Mouse (Mus musculus) MEL (cell line): ENCODE data around the gene Ldb1. TPM values are rescaled to one million over a fixed set of nuclear protein-coding genes. Genes with fewer than 3 reads are reported as not detected.

Experiments used
- DNase-seq: peaks from one replicate; pipeline ENCODE4 v3.0.0; 2011; ENCODE audit warnings: low read depth, low spot score
- H3K27ac ChIP-seq: 2 replicates; pipeline ENCODE4 v1.5.1; 2012; ENCODE audit warnings: low read depth, mild to moderate bottlenecking, control low read depth, low read length, moderate library complexity; ENCODE audit not compliant: control insufficient read depth
- H3K27me3 ChIP-seq, 2 experiments: fragments of 150-350 bp in 1 of 2; sonication (generic) in 1 of 2; 2 replicates each; pipeline ENCODE4 v1.6.1; 2012; ENCODE audit warnings: low read length in 2 of 2, mild to moderate bottlenecking in 2 of 2, improper control_type of control experiment in 1 of 2, moderate library complexity in 1 of 2; ENCODE audit not compliant: insufficient read depth in 2 of 2, control insufficient read depth in 1 of 2
- H3K36me3 ChIP-seq, 2 experiments: 2 replicates each; pipeline ENCODE4 v1.6.1; 2012 to 2014; ENCODE audit warnings: low read length in 2 of 2, improper control_type of control experiment in 1 of 2, inconsistent platforms in 1 of 2, mild to moderate bottlenecking in 1 of 2; ENCODE audit not compliant: insufficient read depth in 2 of 2, control insufficient read depth in 1 of 2
- H3K4me1 ChIP-seq, 2 experiments: fragments of 150-350 bp in 1 of 2; sonication (generic) in 1 of 2; 2 replicates each; pipeline ENCODE4 v1.6.1; 2012; ENCODE audit warnings: low read length in 2 of 2, improper control_type of control experiment in 1 of 2, mild to moderate bottlenecking in 1 of 2; ENCODE audit not compliant: insufficient read depth in 2 of 2, control insufficient read depth in 1 of 2
- H3K4me3 ChIP-seq, 2 experiments: fragments of 150-350 bp in 1 of 2; sonication (generic) in 1 of 2; 2 replicates each; pipeline ENCODE4 v1.5.1; 2012; ENCODE audit warnings: low read depth in 2 of 2, low read length in 2 of 2, mild to moderate bottlenecking in 2 of 2, moderate library complexity in 2 of 2, control low read depth in 1 of 2, improper control_type of control experiment in 1 of 2; ENCODE audit not compliant: control insufficient read depth in 1 of 2, insufficient read depth in 1 of 2
- H3K79me2 ChIP-seq: 2 replicates; pipeline ENCODE4 v1.6.1; 2012; ENCODE audit warnings: mild to moderate bottlenecking, low read length, moderate library complexity; ENCODE audit not compliant: control insufficient read depth, poor library complexity, insufficient read depth
- H3K9ac ChIP-seq: 2 replicates; pipeline ENCODE4 v1.6.1; 2012; ENCODE audit warnings: low read depth, mild to moderate bottlenecking, control low read depth, low read length, moderate library complexity; ENCODE audit not compliant: control insufficient read depth, poor library complexity, severe bottlenecking
- H3K9me3 ChIP-seq: fragments of 150-350 bp; sonication (generic); replicated peaks from 2 replicates; pipeline ENCODE4 v1.6.1; 2012; ENCODE audit warnings: mild to moderate bottlenecking, low read length, improper control_type of control experiment, moderate library complexity; ENCODE audit not compliant: insufficient read depth
- ELF1 ChIP-seq: IDR thresholded peaks from 2 replicates; pipeline ENCODE4 v1.6.1; 2014; ENCODE audit warnings: low read depth, mild to moderate bottlenecking, inconsistent platforms, low read length, improper control_type of control experiment, moderate library complexity
- MAFK ChIP-seq: IDR thresholded peaks from 2 replicates; pipeline ENCODE4 v1.6.1; 2011; ENCODE audit warnings: low read depth, mild to moderate bottlenecking, low read length, improper control_type of control experiment, borderline replicate concordance
- MAX ChIP-seq: IDR thresholded peaks from 2 replicates; pipeline ENCODE4 v1.6.1; 2011; ENCODE audit warnings: low read length, improper control_type of control experiment
- MAZ ChIP-seq: IDR thresholded peaks from 2 replicates; pipeline ENCODE4 v1.6.1; 2012; ENCODE audit warnings: low read depth, mild to moderate bottlenecking, inconsistent platforms, low read length, improper control_type of control experiment
- MXI1 ChIP-seq: IDR thresholded peaks from 2 replicates; pipeline ENCODE4 v1.6.1; 2011; ENCODE audit warnings: mild to moderate bottlenecking, low read depth, low read length, improper control_type of control experiment
- NELFE ChIP-seq: IDR thresholded peaks from 2 replicates; pipeline ENCODE4 v1.6.1; 2011; ENCODE audit warnings: low read depth, low read length, improper control_type of control experiment
- NRF1 ChIP-seq: IDR thresholded peaks from 2 replicates; pipeline ENCODE4 v1.6.1; 2014; ENCODE audit warnings: low read depth, mild to moderate bottlenecking, inconsistent platforms, low read length, improper control_type of control experiment, moderate library complexity; ENCODE audit not compliant: poor library complexity, insufficient read depth, severe bottlenecking
- POLR2A ChIP-seq, 2 experiments: IDR thresholded peaks; 2 replicates each; pipeline ENCODE4 v1.6.1; 2011 to 2012; ENCODE audit warnings: low read length in 2 of 2, mild to moderate bottlenecking in 2 of 2, control low read depth in 1 of 2, improper control_type of control experiment in 1 of 2, low read depth in 1 of 2, moderate library complexity in 1 of 2; ENCODE audit not compliant: control insufficient read depth in 1 of 2, insufficient read depth in 1 of 2, poor library complexity in 1 of 2
- POLR2AphosphoS2 ChIP-seq: IDR thresholded peaks from 2 replicates; pipeline ENCODE4 v1.6.1; 2011; ENCODE audit warnings: low read length, improper control_type of control experiment
- SIN3A ChIP-seq: IDR thresholded peaks from 2 replicates; pipeline ENCODE4 v1.6.1; 2012; ENCODE audit warnings: low read length, improper control_type of control experiment, inconsistent platforms
- UBTF ChIP-seq: IDR thresholded peaks from 2 replicates; pipeline ENCODE4 v1.6.1; 2012; ENCODE audit warnings: low read depth, mild to moderate bottlenecking, inconsistent platforms, low read length, improper control_type of control experiment, moderate library complexity, borderline replicate concordance; ENCODE audit not compliant: insufficient read depth
- ZC3H11A ChIP-seq: IDR thresholded peaks from 2 replicates; pipeline ENCODE4 v1.6.1; 2012; ENCODE audit warnings: low read depth, mild to moderate bottlenecking, inconsistent platforms, low read length, improper control_type of control experiment
- ZKSCAN1 ChIP-seq: IDR thresholded peaks from 2 replicates; pipeline ENCODE4 v1.6.1; 2012; ENCODE audit warnings: low read depth, mild to moderate bottlenecking, inconsistent platforms, low read length, improper control_type of control experiment, moderate library complexity
- ZMIZ1 ChIP-seq: IDR thresholded peaks from 2 replicates; pipeline ENCODE4 v1.6.1; 2012; ENCODE audit warnings: low read depth, mild to moderate bottlenecking, inconsistent platforms, low read length, improper control_type of control experiment, moderate library complexity
- ZNF384 ChIP-seq: IDR thresholded peaks from 2 replicates; pipeline ENCODE4 v1.6.1; 2012; ENCODE audit warnings: low read depth, mild to moderate bottlenecking, inconsistent platforms, low read length, improper control_type of control experiment
- polyA plus RNA-seq, 2 experiments: library from polyadenylated mRNA; stranded (reverse) in 1 of 2; unstranded in 1 of 2; fragments of >175 nt in 1 of 2; fragments of >200 nt in 1 of 2; gene quantifications; 2 replicates each; pipeline versions ENCODE4 v1.2.1 to v1.2.4; 2012; ENCODE audit warnings: low replicate concordance in 2 of 2, low read depth in 1 of 2; ENCODE audit not compliant: insufficient read length in 2 of 2, insufficient read depth in 1 of 2, missing spikeins in 1 of 2
- total RNA-seq: library from RNA; depleted of rRNA; stranded (reverse); fragments of 300-350 nt; gene quantifications from 2 replicates; pipeline ENCODE4 v1.2.3, GENCODE M21; 2012

Gene Ldb1
- total and polyA plus RNA-seq, 3 experiments = 357 to 842 (median 632) TPM

DNA sequence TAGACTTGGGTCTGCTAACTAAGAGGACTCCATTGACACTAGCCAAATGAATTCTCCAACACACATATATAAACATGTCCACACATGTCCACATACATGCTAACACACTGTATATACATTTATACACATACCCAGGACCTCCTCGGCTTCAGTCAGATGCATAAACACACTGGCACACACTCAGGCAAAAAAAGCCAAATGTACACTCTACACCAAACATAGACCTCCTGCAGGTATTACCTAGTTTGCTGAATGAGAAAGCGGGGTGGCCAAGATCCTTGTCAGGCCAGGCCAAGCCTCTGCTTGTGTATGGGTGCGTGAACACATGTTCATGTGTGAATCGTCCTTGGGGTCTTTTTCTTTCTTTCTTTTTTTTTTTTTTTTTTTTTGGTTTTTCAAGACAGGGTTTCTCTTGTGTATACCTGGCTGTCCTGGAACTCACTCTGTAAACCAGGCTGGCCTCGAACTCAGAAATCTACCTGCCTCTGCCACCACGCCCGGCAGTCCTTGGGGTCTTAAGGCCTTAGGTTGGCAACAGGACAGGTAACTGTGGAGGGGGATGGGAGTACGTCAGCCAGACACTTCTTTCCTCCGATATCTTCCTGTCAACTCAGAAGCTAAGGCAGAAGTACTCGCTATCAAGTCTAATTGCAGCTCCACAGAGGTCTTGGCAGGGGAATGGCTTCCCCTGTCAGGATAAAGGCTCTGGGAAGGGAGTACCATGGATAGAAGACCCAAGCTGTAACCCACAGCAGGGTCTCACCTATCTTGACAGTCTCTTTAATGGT is 14.6 kb downstream of the Ldb1 start:
- Histone ChIP-seq H3K4me1 (peaks cover 0 to 5% of the 10 kb centered on the region in 2 experiments; a peak in 2 of 4 replicates), H3K27ac (no peak overlapping the region), H3K9ac (no peak overlapping the region), H3K36me3 (peaks cover 5 to 15% of the 10 kb centered on the region in 2 experiments), H3K9me3 (no peaks in the 10 kb centered on the region), H3K79me2 (peaks cover 10% of the 10 kb centered on the region; the same call in 1 of the 2 replicates), H3K4me3 (no peak overlapping the region), H3K27me3 (no peaks in the 10 kb centered on the region)
- TF ChIP-seq NELFE = no peak
- TF ChIP-seq ZNF384 = no peak; the same call in 1 of the 2 replicates
- TF ChIP-seq MXI1 = no peak
- peak; percentile 56; the same call in 1 of the 2 replicates for TF ChIP-seq ZMIZ1
- no peak for TF ChIP-seq SIN3A
- TF ChIP-seq NRF1 = no peak
- TF ChIP-seq MAZ = 0 out of 2 replicates have a peak, but pooled peaks have one; percentile 20
- TF ChIP-seq UBTF = no peak
- TF ChIP-seq MAX = no peak
- TF ChIP-seq POLR2A (IDR thresholded peaks at IDR 0.05; ENCODE audit: control insufficient read depth in 1 of 2, insufficient read depth in 1 of 2, low read depth in 1 of 2, low read length in 2 of 2, poor library complexity in 1 of 2) = no peak; a peak in 1 of 4 replicates
- TF ChIP-seq ZC3H11A = no peak
- TF ChIP-seq ELF1 = no peak
- TF ChIP-seq POLR2AphosphoS2 = peak; percentile 80
- TF ChIP-seq MAFK = no peak
- no peak for TF ChIP-seq ZKSCAN1
- peak; percentile 46 for DNase-seq

DNA sequence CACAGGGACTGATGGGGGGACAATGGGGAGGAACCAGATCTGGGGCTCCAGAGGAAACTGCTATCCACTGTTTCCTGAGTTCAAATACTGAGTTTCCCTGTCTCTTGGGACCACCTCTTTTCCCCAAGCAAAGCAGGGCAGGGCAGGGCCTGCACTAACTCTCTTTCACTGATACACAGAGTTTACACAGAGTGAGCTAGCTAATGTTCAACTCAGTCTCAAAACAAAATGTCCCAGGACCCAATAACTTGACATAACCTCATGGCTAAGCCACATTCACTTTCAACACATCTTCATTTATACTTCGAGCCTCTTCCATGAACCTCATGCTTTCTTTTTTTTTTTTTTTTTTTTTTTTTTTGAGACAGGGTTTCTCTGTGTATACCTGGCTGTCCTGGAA is 15.4 kb downstream of the Ldb1 start:
- peak; percentile 37 for DNase-seq
- peak in 1 of 2 experiments; percentile 4; a peak in 1 of 4 replicates for TF ChIP-seq POLR2A (IDR thresholded peaks at IDR 0.05; ENCODE audit: control insufficient read depth in 1 of 2, insufficient read depth in 1 of 2, low read depth in 1 of 2, low read length in 2 of 2, poor library complexity in 1 of 2)
- TF ChIP-seq ZMIZ1 = no peak
- peak; percentile 49 for TF ChIP-seq ZNF384
- no peak for TF ChIP-seq NELFE
- TF ChIP-seq POLR2AphosphoS2 = 0 out of 2 replicates have a peak, but pooled peaks have one; percentile 7
- Histone ChIP-seq H3K4me3 (no peak overlapping the region), H3K9ac (no peak overlapping the region), H3K4me1 (no peaks in the 10 kb centered on the region), H3K36me3 (peaks cover 0 to 9% of the 10 kb centered on the region in 2 experiments; a peak in 2 of 4 replicates), H3K27ac (no peak overlapping the region), H3K27me3 (no peaks in the 10 kb centered on the region), H3K79me2 (peaks cover 3% of the 10 kb centered on the region; the same call in 1 of the 2 replicates), H3K9me3 (no peaks in the 10 kb centered on the region)
